Mouse (Mus musculus) cerebellum, adult 2 months (tissue): ENCODE measurements around the gene Senp3.

Experiments used
- CTCF ChIP-seq: fragments of 200-500 bp; IDR thresholded peaks from 2 replicates; pipeline ENCODE4 v1.5.1; 2011; ENCODE audit warnings: low read depth, mild to moderate bottlenecking, control low read depth, low read length, moderate library complexity, borderline replicate concordance; ENCODE audit not compliant: insufficient read depth
- POLR2A ChIP-seq: fragments of 200-500 bp; IDR thresholded peaks from 2 replicates; pipeline ENCODE4 v1.6.1; 2011; ENCODE audit warnings: low read length, control low read depth, borderline replicate concordance; ENCODE audit not compliant: insufficient read depth

DNA sequence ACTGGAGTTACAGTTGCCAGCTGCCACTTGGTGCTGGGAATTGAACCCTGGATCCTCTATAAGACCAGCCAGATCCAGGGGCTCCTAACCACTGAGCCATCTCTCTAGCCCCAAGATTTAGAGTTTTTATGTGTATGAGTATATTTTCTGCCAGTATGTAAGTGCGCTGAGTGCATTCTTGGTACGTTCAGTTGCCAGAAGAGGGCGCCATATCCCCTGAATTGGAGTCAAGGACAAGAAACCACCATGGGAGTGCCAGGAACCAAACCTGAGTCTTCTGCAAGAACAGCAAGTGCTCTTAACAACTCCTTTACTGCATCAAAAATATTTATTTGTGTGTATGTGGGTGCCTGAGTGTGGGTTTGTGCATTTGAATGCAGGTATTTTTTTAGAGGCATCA lies 47.2 kb upstream of the Senp3 start:
- TF ChIP-seq POLR2A (no peak), CTCF (peak; percentile 49; the same call in 1 of the 2 replicates)
